Mouse (Mus musculus) bone marrow, adult 2 months (tissue): ENCODE data around the gene Rrm2.

ENCODE experiments used
- CTCF ChIP-seq: fragments of 200-500 bp; IDR thresholded peaks from 2 replicates; pipeline ENCODE4 v1.5.1; 2011; ENCODE audit warnings: low read length, control low read depth; ENCODE audit not compliant: control insufficient read depth, insufficient read depth
- POLR2A ChIP-seq: fragments of 200-500 bp; IDR thresholded peaks from 2 replicates; pipeline ENCODE4 v1.6.1; 2011; ENCODE audit warnings: low read depth, mild to moderate bottlenecking, control low read depth, low read length, borderline replicate concordance; ENCODE audit not compliant: control insufficient read depth

- TF ChIP-seq POLR2A = no peak
- 0 out of 2 replicates have a peak, but pooled peaks have one; percentile 1 for TF ChIP-seq CTCF
Observed at GRCm38 (mm10) chr12:24659923-24660322, 48.1 kb upstream of the Rrm2 start.
